Mouse (Mus musculus) induced T-regulatory cell, adult 2 months (primary cell): ENCODE data around the gene P2ry2.

Experiments
- DNase-seq: peaks from one replicate; pipeline ENCODE4 v3.0.0-alpha.2; 2012; ENCODE audit warnings: low read depth

P2ry2 gene

DNA sequence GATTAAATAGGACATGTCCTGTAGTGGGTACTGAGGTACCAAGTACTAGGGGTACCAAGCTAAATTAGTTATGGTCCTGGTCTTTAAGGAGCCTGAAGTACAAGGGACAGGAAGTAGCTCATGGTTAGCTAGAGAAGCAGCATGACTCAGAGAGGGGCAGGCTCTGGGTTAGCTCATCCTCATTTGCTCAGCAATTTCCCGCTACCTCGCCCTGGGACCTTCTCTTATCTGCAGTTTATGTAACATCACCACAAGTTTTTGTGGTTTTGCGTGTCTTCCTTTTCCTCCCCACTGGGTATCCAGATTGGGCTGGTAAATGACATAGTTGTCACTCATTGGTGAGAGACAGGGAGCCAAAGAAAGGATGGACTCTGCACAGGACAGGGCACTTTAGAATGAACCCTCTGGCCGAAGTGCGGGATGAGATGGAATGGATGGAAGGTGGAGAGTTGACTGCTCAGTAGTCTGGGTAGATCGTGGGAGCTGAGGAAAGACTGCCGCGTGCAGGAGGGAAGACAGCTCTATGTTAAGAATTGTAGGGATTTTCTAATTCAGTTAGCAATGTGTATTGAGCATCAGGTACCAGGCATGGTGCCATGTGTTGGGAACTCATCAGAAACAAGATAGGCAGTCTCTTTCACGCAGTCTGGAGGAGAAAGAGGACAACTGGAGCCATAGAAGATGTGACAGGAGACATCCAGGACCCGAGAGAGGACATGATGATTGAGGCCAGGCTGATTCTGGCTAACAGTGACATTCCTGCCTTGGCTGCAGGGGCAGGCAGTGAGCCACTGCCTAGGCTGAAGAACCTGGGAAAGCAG is 15.2 kb upstream of the P2ry2 start:
- peak; percentile 56 for DNase-seq

DNA sequence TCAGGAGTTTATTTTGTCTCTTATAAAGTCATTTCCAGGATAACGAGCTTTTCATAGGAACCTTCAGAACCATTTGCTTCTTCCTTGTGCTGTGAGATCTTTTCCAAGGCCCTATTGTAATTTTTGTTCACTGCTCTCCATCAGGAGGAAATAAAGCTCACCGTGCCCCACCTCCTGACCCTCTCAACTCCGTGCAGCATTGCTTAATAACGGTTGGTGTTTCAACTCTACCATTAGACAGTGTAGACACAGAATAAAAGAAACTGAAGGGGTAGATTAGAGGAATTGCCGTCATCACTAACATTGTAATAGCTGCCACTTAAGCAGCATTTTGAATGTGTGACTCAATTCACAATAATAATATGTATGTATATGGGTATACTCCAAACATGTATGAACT is 14.2 kb upstream of the P2ry2 start:
- DNase-seq: no peak

GRCm38 (mm10) chr7:101017492-101017891 is 4.8 kb upstream of the P2ry2 start:
- no peak for DNase-seq

DNA sequence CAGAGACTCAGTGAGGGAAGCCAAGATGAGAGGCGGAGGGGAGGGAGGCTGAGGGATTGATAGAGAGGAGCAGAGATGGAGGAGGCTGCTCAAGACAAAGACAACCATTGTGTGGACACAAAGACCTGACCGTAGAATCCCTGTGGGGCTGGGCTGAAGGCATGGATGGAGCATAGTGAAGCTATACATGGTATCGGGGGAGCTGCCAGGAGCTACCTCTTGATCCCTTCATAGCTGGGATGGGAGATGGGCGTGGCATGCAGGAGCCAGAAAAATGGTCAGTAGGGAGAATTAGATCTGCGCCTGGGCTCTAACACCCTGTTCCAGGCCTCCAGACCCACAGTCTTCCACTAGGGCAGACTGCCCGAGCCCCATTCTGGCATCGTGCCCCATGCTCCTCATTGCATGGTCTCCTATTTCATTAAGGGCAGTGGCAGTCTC is 4.4 kb upstream of the P2ry2 start:
- DNase-seq: no peak

DNA sequence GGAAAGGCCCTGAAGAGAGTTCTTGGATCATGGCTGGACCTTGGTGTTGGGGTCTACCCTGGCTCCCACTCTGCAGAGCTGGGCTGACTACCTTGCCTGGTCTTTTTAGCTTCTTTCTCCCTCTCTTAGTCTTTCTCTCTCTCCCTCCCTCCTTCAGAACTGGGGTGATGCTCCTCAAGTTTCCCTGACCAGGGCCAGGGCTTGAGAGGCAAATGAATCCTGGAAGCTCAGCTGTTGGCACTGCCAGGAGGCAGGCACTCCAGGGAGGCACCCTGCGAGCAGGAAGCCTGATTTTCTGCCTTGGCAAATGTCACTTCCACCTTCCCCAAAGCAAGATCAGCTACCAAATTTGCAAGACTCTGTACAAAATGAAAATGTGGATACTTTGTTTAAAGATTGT is 2.3 kb upstream of the P2ry2 start:
- no peak for DNase-seq

GRCm38 (mm10) chr7:101014041-101014440 is 1.4 kb upstream of the P2ry2 start:
- no peak for DNase-seq

GRCm38 (mm10) chr7:101011681-101012367 is 842 bp downstream of the P2ry2 start:
- peak; percentile 59 for DNase-seq

DNA sequence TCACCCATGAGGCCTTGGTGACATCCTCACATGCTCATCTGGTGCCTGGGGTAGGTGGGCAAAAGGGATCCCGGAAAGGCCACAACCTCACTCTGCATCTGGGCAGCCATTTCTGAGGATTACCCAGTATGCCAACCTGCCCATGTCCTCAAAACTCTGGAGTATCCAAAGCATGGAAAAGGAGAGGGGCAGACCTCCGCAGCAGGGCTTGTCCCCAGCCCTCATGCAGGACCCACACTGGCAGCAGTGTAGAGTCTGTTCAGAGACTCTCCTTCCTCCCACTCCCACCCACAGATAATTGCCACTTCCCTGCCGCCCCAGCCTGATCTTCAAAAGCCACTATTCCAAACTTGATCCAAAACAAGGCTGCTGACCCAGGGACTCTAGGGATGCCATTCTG is 1.9 kb downstream of the P2ry2 start:
- DNase-seq: no peak

- DNase-seq: no peak
These were observed 6.5 kb downstream of the P2ry2 start for GRCm38 (mm10) chr7:101006201-101006600.

- no peak for DNase-seq
These were observed 7.5 kb downstream of the P2ry2 start for GRCm38 (mm10) chr7:101005119-101005518.

DNA sequence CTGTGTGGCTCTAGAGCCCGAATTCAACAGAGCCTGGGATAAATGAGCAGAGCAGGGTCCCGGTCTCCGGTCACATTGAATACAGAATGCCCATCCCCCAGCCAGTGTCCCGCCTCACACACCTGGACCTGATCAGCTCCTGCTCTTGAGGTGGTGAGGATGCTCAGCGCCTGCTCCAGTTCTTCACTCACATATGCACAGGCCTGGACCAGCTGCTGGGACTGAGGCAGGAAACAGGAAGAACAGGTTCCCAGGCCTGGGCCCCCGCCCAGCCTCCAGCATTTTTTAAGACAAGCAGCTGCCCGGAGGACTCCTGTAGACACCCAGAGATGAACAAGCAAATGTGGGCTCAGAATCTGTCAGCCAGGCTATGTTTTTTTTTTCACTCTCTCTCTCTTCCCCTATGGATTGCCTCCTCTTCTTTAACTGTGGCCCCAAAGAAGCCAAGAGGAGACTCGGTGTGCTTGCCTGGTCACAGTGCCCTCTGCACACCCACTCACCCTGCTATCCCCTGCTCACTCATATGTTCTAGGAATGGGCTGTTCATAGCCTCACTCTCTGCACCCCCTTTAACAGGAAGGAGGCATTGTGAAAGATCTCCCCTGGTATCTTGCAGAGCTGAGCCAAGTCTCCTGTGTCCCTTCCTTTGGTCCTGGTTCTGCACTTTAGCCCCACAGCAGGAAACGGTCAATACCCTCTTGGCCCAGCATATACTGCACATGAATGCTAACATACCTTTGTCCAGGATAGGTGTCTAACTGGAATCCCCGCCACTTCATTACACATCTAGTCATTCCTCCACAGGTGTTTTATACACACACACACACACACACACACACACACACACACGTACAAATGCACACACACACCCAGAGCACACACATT is 9.0 kb downstream of the P2ry2 start:
- no peak for DNase-seq

- DNase-seq: no peak
These were observed 10.4 kb downstream of the P2ry2 start for GRCm38 (mm10) chr7:101002274-101002673.

DNA sequence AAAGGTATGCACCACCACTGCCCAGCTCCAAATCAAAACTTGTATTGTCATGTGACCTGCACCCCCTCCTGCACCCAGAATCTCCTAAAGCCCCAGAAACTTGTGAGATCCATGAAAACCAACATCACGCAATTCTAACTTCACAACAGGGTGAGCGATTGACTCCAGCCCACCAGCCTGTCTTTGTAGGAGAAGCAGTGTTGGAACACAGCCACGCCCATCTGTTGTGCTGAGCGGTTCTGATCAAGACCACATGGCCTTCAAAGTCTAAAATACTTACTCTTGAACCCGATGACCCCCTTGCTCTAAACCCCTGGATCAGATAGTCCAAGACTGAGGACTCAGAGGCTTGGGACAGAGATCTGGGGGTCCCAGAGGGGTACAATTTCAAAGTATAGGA is 13.0 kb downstream of the P2ry2 start:
- no peak for DNase-seq

GRCm38 (mm10) chr7:100998578-100998960 is 14.1 kb downstream of the P2ry2 start:
- no peak for DNase-seq

DNA sequence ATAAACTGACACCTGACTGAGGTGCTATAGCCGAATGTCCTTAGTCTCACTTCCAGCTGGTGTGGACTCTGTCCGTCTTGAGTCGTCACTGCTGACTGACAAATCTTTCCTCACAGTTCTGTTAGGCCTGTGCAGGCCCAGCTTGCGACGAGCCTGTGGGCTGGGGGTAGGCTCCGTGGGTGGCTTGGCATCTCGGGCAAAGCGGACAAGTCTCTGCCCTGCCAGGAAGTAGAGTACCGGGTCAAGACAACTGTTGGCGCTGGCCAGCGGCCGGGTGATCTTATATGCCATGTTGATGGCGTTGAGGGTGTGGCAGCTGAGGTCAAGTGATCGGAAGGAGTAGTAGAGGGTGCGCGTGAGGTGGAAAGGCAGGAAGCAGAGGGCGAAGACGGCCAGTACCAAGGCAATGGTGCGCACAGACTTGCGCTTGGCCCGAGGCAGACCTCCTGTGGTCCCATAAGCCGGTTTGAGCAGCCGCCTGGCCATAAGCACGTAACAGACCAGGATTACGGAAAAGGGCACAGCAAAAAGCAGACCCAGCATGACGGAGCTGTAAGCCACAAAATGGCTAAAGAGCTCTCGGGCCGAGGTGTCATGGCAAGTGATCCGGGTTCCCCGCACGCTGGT is 14.6 kb downstream of the P2ry2 start:
- no peak for DNase-seq

GRCm38 (mm10) chr7:100997215-100997614 is 15.5 kb downstream of the P2ry2 start:
- DNase-seq: no peak

GRCm38 (mm10) chr7:100995951-100996350 is 16.7 kb downstream of the P2ry2 start:
- DNase-seq: no peak

GRCm38 (mm10) chr7:100995260-100995864 is 17.3 kb downstream of the P2ry2 start:
- no peak for DNase-seq

DNA sequence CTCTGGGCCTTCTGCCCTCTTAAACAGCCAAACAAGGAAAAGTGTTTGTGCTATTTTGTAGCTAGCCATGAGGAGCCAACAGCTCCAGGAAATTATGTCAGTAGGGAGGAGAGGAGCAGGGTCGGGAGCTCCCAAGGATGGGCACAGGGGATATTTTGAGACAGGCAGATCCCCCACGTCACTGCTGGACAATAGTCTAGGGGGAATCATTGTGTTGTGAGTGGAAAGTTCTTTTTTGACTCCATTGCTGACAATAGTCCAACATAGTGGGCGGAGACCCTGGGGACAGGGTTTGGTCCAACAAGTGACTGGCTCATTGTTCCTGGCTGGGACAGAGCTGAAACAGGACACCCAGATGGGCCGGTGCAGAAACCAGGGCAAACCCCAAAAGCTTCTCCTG is 19.5 kb downstream of the P2ry2 start:
- no peak for DNase-seq

DNA sequence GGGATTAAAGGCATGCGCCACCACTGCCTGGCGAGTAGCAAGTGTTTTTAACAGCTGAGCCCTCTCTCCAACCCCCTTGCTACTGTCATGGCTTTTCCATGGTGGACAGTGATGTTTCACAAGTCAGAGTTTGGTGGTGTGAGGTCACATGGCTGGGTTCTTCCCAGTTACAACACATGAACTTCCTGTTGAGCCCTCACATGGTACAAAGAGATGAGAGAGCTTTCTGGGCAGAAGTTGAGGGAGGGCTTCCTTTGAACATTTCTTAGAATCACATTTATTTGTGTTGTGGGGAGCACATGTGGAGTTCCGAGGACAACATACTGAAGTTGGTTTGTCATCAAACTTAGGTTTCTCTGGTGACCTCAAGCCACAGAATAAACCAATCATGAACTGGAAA is 20.7 kb downstream of the P2ry2 start:
- peak; percentile 7 for DNase-seq

DNA sequence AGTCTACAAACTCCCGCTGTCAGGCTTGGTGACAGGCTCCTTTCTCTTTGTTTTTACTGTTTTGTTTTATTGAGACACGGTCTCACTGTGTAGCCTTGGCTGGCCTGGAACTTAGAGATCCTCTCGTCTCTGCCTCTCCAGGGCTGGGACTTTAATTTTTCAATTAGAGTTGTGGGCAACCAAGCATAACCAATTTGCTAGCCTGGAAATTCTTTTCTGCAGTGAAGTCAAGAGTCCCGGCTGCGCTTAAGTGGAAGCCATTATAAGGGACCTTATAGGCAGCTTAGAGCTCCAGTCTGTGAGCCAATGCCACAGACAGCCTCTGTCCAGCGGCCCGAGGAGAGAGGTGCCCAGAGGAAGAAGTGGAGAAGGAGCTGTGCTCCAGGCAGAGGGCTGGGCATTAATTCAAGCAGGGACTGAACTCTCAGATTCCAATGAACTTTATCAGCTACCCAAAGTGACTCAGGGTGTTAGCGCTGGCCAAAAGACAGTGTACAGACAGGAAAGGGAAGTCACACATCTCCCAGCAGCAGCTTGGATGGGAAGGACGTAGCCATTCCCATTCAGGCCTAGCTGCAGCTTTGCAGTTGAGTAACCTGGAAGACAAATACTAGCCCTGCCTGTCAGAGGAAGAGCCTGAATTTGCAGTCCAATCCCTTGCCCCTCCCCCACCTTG is 21.9 kb downstream of the P2ry2 start:
- DNase-seq: no peak
